8 mouse cellular contexts compared by ENCODE assay signal in genomic region chr5:136171363-136172341, GRCm38 (mm10). TPM values are rescaled to one million over a fixed set of nuclear protein-coding genes. Genes with fewer than 3 reads are reported as not detected.
DNase-seq lines count a peak whose midpoint lies in the region; ATAC-seq and TF ChIP-seq lines count a peak whose summit lies in the region.

No protein-coding gene starts in this region.

- WGBS in embryonic facial prominence, embryonic 10.5 days, result 39% methylated on average over 17 of the region's 17 CpGs
- whole genome bisulfite sequencing in intestine, embryonic 15.5 days, result 27% methylated on average over 17 of the region's 17 CpGs

- H3K9ac ChIP-seq in intestine, embryonic 15.5 days, result peak overlapping the region; percentile 50

- peak overlapping the region; percentile 90 for H3K4me2 ChIP-seq in intestine, embryonic 15.5 days (replicated peaks)

- no peak for ATAC-seq in intestine, embryonic 15.5 days

- H3K4me1 ChIP-seq in embryonic facial prominence, embryonic 10.5 days, result peaks cover 21% of the 10 kb centered on the region
- H3K4me1 ChIP-seq in intestine, embryonic 15.5 days (replicated peaks), result peaks cover 24% of the 10 kb centered on the region

- no peak for TF ChIP-seq CTCF in gastrocnemius, adult 2 months (IDR thresholded peaks at IDR 0.05)

- peaks cover 6% of the 10 kb centered on the region; the same call in 1 of the 2 replicates for H3K9me3 ChIP-seq in embryonic facial prominence, embryonic 10.5 days
- H3K9me3 ChIP-seq in intestine, embryonic 15.5 days, result no peaks in the 10 kb centered on the region

- intact Hi-C loops in gastrocnemius, adult 2 months (cut with DNase I), result no loop called here

- H3K27ac ChIP-seq in gastrocnemius, adult 2 months, result 0 out of 2 replicates have a peak overlapping the region, but pooled peaks have one; percentile 69
- peak overlapping the region; percentile 75; the same call in 1 of the 2 replicates for H3K27ac ChIP-seq in embryonic facial prominence, embryonic 10.5 days (replicated peaks)
- peak overlapping the region; percentile 71 for H3K27ac ChIP-seq in intestine, embryonic 15.5 days

- no peak for DNase-seq in gastrocnemius, adult 2 months
- DNase-seq in gastrocnemius, adult 8-10 months (ENCODE audit: low spot score in 2 of 2), result no peak
- DNase-seq in B cell, adult 2 months, result peak; percentile 45 to 46
- DNase-seq in embryonic facial prominence, embryonic 10.5 days (ENCODE audit: low spot score), result no peak
- DNase-seq in lung, postnatal 10 days, result peak; percentile 30
- peak; percentile 56 for DNase-seq in splenic B cell, adult 2 months (ENCODE audit: low read depth, low spot score)
- DNase-seq in testis, postnatal 14 days (ENCODE audit: low spot score), result no peak

- peaks cover 7% of the 10 kb centered on the region; the same call in 1 of the 2 replicates for H3K27me3 ChIP-seq in embryonic facial prominence, embryonic 10.5 days (replicated peaks; ENCODE audit: low read depth, poor library complexity, severe bottlenecking)
- no peaks in the 10 kb centered on the region for H3K27me3 ChIP-seq in intestine, embryonic 15.5 days (replicated peaks)
- no peaks in the 10 kb centered on the region for H3K27me3 ChIP-seq in splenic B cell, adult 2 months (ENCODE audit: control insufficient read depth, insufficient read depth, low read length, poor library complexity, severe bottlenecking)

- peak overlapping the region; percentile 73 for H3K4me3 ChIP-seq in gastrocnemius, adult 2 months
- H3K4me3 ChIP-seq in embryonic facial prominence, embryonic 10.5 days, result peak overlapping the region; percentile 64
- H3K4me3 ChIP-seq in intestine, embryonic 15.5 days (replicated peaks), result peak overlapping the region; percentile 52

- H3K36me3 ChIP-seq in embryonic facial prominence, embryonic 10.5 days (replicated peaks), result peaks cover 16% of the 10 kb centered on the region
- no peaks in the 10 kb centered on the region for H3K36me3 ChIP-seq in intestine, embryonic 15.5 days
- H3K36me3 ChIP-seq in splenic B cell, adult 2 months (ENCODE audit: control insufficient read depth, insufficient read depth, low read length, poor library complexity, severe bottlenecking), result peaks cover 9% of the 10 kb centered on the region

RNA-seq across cellular contexts. Expression of gene Orai2, which starts 1.1 kb away (rescaled TPM):
- total RNA-seq in gastrocnemius, adult 2 months (2021), result under 1 TPM; 0.43 to 0.75 TPM
- total RNA-seq in gastrocnemius, adult 8-10 months (2022), result 1 to 10 TPM in 1 of 4 experiments, under 1 TPM in 3; 0.32 to 1.0 (median 0.45) TPM
- 7.4 and 8.2 TPM in 2 replicates for polyA plus RNA-seq in embryonic facial prominence, embryonic 10.5 days (2016; fragmentation: Nextera tagmentation; extraction: Ambion mirVana)
- 6.4 and 6.7 TPM in 2 replicates for polyA plus RNA-seq in intestine, embryonic 15.5 days (2015; fragmentation: Nextera tagmentation; extraction: Ambion mirVana)

RNA-seq across cellular contexts. Expression of gene Prkrip1, which starts 27.1 kb away (rescaled TPM):
- 10 to 100 TPM; 20.3 to 23.6 TPM for total RNA-seq in gastrocnemius, adult 2 months (2021)
- total RNA-seq in gastrocnemius, adult 8-10 months (2022), result 10 to 100 TPM; 17.0 to 18.9 (median 17.6) TPM
- 68.6 and 76.8 TPM in 2 replicates for polyA plus RNA-seq in embryonic facial prominence, embryonic 10.5 days (2016; fragmentation: Nextera tagmentation; extraction: Ambion mirVana)
- 44.2 and 45.7 TPM in 2 replicates for polyA plus RNA-seq in intestine, embryonic 15.5 days (2015; fragmentation: Nextera tagmentation; extraction: Ambion mirVana)

RNA-seq across cellular contexts. Expression of gene Alkbh4, which starts 35.7 kb away (rescaled TPM):
- total RNA-seq in gastrocnemius, adult 2 months (2021), result 1 to 10 TPM; 4.4 to 5.7 TPM
- total RNA-seq in gastrocnemius, adult 8-10 months (2022), result 1 to 10 TPM; 3.4 to 6.1 (median 4.1) TPM
- 26.3 and 29.1 TPM in 2 replicates for polyA plus RNA-seq in embryonic facial prominence, embryonic 10.5 days (2016; fragmentation: Nextera tagmentation; extraction: Ambion mirVana)
- 15.3 and 17.2 TPM in 2 replicates for polyA plus RNA-seq in intestine, embryonic 15.5 days (2015; fragmentation: Nextera tagmentation; extraction: Ambion mirVana)

RNA-seq across cellular contexts. Expression of gene Lrwd1, which starts 35.8 kb away (rescaled TPM):
- 1 to 10 TPM; 4.6 to 5.5 TPM for total RNA-seq in gastrocnemius, adult 2 months (2021)
- 1 to 10 TPM; 4.1 to 5.7 (median 4.2) TPM for total RNA-seq in gastrocnemius, adult 8-10 months (2022)
- 59.7 and 62.4 TPM in 2 replicates for polyA plus RNA-seq in embryonic facial prominence, embryonic 10.5 days (2016; fragmentation: Nextera tagmentation; extraction: Ambion mirVana)
- polyA plus RNA-seq in intestine, embryonic 15.5 days (2015; fragmentation: Nextera tagmentation; extraction: Ambion mirVana), result 24.5 and 25.3 TPM in 2 replicates

RNA-seq across cellular contexts. Expression of gene Polr2j, which starts 55.2 kb away (rescaled TPM):
- total RNA-seq in gastrocnemius, adult 2 months (2021), result 10 to 100 TPM; 62.9 to 69.6 TPM
- 10 to 100 TPM; 60.0 to 72.5 (median 60.7) TPM for total RNA-seq in gastrocnemius, adult 8-10 months (2022)
- 300 and 301 TPM in 2 replicates for polyA plus RNA-seq in embryonic facial prominence, embryonic 10.5 days (2016; fragmentation: Nextera tagmentation; extraction: Ambion mirVana)
- 231 and 236 TPM in 2 replicates for polyA plus RNA-seq in intestine, embryonic 15.5 days (2015; fragmentation: Nextera tagmentation; extraction: Ambion mirVana)

Comparison
In these comparisons a context has a peak if more than half of its experiments do, and no peak if none do; other contexts are left out.
1. DNase-seq: peak in B cell, adult 2 months (2 of 2), lung, postnatal 10 days (single experiment) and splenic B cell, adult 2 months (single experiment); none in gastrocnemius, adult 2 months (single experiment), gastrocnemius, adult 8-10 months (0 of 2), embryonic facial prominence, embryonic 10.5 days (single experiment) and testis, postnatal 14 days (single experiment).
2. Peak in every context shown above with its lines, with median percentiles within 50 percentile points of each other: H3K27ac ChIP-seq and H3K4me3 ChIP-seq.